Mouse (Mus musculus) hindbrain, embryonic 15.5 days (tissue): Measurements from ENCODE around the gene Cyp4f16. TPM values are rescaled to one million over a fixed set of nuclear protein-coding genes. Genes with fewer than 3 reads are reported as not detected.
"Not testable (repeated sequence)": the region's sequence is repeated elsewhere in the genome, so short reads cannot be mapped to it uniquely, and the experiment has no call there.

Experiments
- ATAC-seq: fragments of 200-750 bp; cut with Nextera tagmentation; 2 replicates; pipeline ENCODE4 v1.8.0; 2017; ENCODE audit warnings: low read depth, moderate number of reproducible peaks, moderate TSS enrichment; ENCODE audit not compliant: low FRiP score
- H3K27ac ChIP-seq: fragments of 300-500 bp; sonication (generic); replicated peaks from 2 replicates; pipeline ENCODE4 v1.5.1; 2015; ENCODE audit warnings: mild to moderate bottlenecking, inconsistent platforms
- H3K27me3 ChIP-seq: fragments of 300-500 bp; sonication (generic); 2 replicates; pipeline ENCODE4 v1.6.1; 2015; ENCODE audit warnings: control low read depth, inconsistent platforms
- H3K36me3 ChIP-seq: fragments of 300-500 bp; sonication (generic); 2 replicates; pipeline ENCODE4 v1.6.1; 2015; ENCODE audit warnings: control low read depth, inconsistent platforms
- H3K4me1 ChIP-seq: fragments of 300-500 bp; sonication (generic); replicated peaks from 2 replicates; pipeline ENCODE4 v1.6.1; 2015; ENCODE audit warnings: control low read depth, inconsistent platforms
- H3K4me2 ChIP-seq: fragments of 300-500 bp; sonication (generic); 2 replicates; pipeline ENCODE4 v1.6.1; 2015; ENCODE audit warnings: moderate library complexity, mild to moderate bottlenecking, inconsistent platforms
- H3K4me3 ChIP-seq: fragments of 300-500 bp; sonication (generic); 2 replicates; pipeline ENCODE4 v1.5.1; 2015; ENCODE audit warnings: mild to moderate bottlenecking, inconsistent platforms
- H3K9ac ChIP-seq: fragments of 300-500 bp; sonication (generic); 2 replicates; pipeline ENCODE4 v1.6.1; 2015; ENCODE audit warnings: inconsistent platforms
- H3K9me3 ChIP-seq: fragments of 300-500 bp; sonication (generic); 2 replicates; pipeline ENCODE4 v1.6.1; 2016; ENCODE audit warnings: control low read depth, inconsistent platforms
- WGBS: fragments of 180-500 bp; shearing (Covaris S2); methylation state at CpG from one replicate; pipeline ENCODE4 v1.1.7; 2015; 5-methylcytosine and 5-hydroxymethylcytosine counted together
- polyA plus RNA-seq: library from polyadenylated mRNA; unstranded; fragments of >200 nt; fragmentation: Nextera tagmentation; extraction: Ambion mirVana; gene quantifications from 2 replicates; pipeline ENCODE4 v1.2.1, GENCODE M21; 2015

Gene Cyp4f16
- 17.3 and 18.7 TPM in 2 replicates for polyA plus RNA-seq

- 9% methylated on average over 5 of the region's 5 CpGs for WGBS
- H3K4me2 ChIP-seq = peak within 1 kb of the TSS; percentile 60
- not testable (repeated sequence) for H3K27me3 ChIP-seq, H3K9me3 ChIP-seq, H3K27ac ChIP-seq, H3K36me3 ChIP-seq, H3K4me1 ChIP-seq
- peak within 1 kb of the TSS; percentile 42 for H3K4me3 ChIP-seq
- peak within 1 kb of the TSS; percentile 38; the same call in 1 of the 2 replicates for H3K9ac ChIP-seq
- ATAC-seq = peak; percentile 94
Observed at GRCm38 (mm10) chr17:32536051-32536866, at the start of gene Cyp4f16. Gene Cyp4f16 (plus strand): TSS chr17:32536558.

GRCm38 (mm10) chr17:32492349-32492980 lies 43.9 kb upstream of the Cyp4f16 start:
- H3K4me3 ChIP-seq = peak overlapping the region; percentile 28
- peaks cover 7% of the 10 kb centered on the region; the same call in 1 of the 2 replicates for H3K4me1 ChIP-seq
- no peaks in the 10 kb centered on the region for H3K36me3 ChIP-seq
- peak overlapping the region; percentile 52 for H3K4me2 ChIP-seq
- peaks cover 3% of the 10 kb centered on the region; the same call in 1 of the 2 replicates for H3K27me3 ChIP-seq
- 10% methylated on average over 30 of the region's 30 CpGs for WGBS
- no peak overlapping the region for H3K9ac ChIP-seq
- no peaks in the 10 kb centered on the region for H3K9me3 ChIP-seq
- ATAC-seq = peak; percentile 79
- H3K27ac ChIP-seq = no peak overlapping the region

- no peak overlapping the region for H3K4me3 ChIP-seq
- no peak overlapping the region for H3K4me2 ChIP-seq
- H3K9ac ChIP-seq = no peak overlapping the region
- peaks cover 3% of the 10 kb centered on the region; the same call in 1 of the 2 replicates for H3K27me3 ChIP-seq
- H3K36me3 ChIP-seq = no peaks in the 10 kb centered on the region
- ATAC-seq = peak; percentile 54; the same call in 1 of the 2 replicates
- no peak overlapping the region for H3K27ac ChIP-seq
- H3K4me1 ChIP-seq = peaks cover 7% of the 10 kb centered on the region; the same call in 1 of the 2 replicates
- H3K9me3 ChIP-seq = no peaks in the 10 kb centered on the region
- 80% methylated on average over 1 of the region's 1 CpGs for WGBS
Observed at GRCm38 (mm10) chr17:32494601-32495000, 41.8 kb upstream of the Cyp4f16 start.

DNA sequence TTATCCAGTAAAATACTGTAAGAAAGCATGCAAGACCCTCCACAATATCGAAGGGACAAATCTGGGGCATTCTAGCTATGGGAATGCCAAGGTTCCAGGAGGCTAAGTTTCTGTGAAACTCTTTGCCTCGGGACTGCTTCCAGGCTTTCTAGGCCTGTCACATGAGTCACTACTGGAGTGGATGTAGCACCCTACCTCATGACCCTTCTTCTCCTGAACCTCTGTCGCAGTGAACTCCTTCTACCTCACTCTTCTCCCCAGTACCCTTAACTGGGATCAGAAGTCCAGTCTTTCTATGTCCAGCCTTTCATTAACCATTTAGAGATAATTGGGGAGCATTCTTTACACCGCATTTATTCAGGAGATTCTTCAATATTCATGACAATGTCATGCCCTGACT lies 35.8 kb upstream of the Cyp4f16 start:
- H3K9ac ChIP-seq, H3K4me1 ChIP-seq, H3K9me3 ChIP-seq, H3K27me3 ChIP-seq, H3K27ac ChIP-seq, H3K4me2 ChIP-seq, H3K4me3 ChIP-seq, H3K36me3 ChIP-seq, ATAC-seq: not testable (repeated sequence)
- 85% methylated on average over 4 of the region's 4 CpGs for WGBS

- ATAC-seq = no peak
- no peak overlapping the region for H3K9ac ChIP-seq
- no peaks in the 10 kb centered on the region for H3K27me3 ChIP-seq
- H3K4me1 ChIP-seq = peaks cover 14% of the 10 kb centered on the region
- 80% methylated on average over 3 of the region's 3 CpGs for WGBS
- no peak overlapping the region for H3K4me3 ChIP-seq
- H3K36me3 ChIP-seq = no peaks in the 10 kb centered on the region
- no peaks in the 10 kb centered on the region for H3K9me3 ChIP-seq
- H3K27ac ChIP-seq = no peak overlapping the region
- H3K4me2 ChIP-seq = no peak overlapping the region
Observed at GRCm38 (mm10) chr17:32501051-32501450, 35.3 kb upstream of the Cyp4f16 start.

- peaks cover 26% of the 10 kb centered on the region for H3K4me1 ChIP-seq
- H3K36me3 ChIP-seq = no peaks in the 10 kb centered on the region
- H3K9ac ChIP-seq = no peak overlapping the region
- no peak overlapping the region for H3K27ac ChIP-seq
- no peak overlapping the region for H3K4me2 ChIP-seq
- no peaks in the 10 kb centered on the region for H3K27me3 ChIP-seq
- ATAC-seq = no peak
- 75% methylated on average over 2 of the region's 2 CpGs for WGBS
- H3K9me3 ChIP-seq = no peaks in the 10 kb centered on the region
- no peak overlapping the region for H3K4me3 ChIP-seq
Observed at GRCm38 (mm10) chr17:32503111-32503510, 33.2 kb upstream of the Cyp4f16 start.

GRCm38 (mm10) chr17:32505851-32506728 lies 30.3 kb upstream of the Cyp4f16 start, which contains the start of gene Cyp4f17:
Gene Cyp4f17 (plus strand): TSS chr17:32506050.
- Histone ChIP-seq H3K4me3 (peak within 1 kb of the TSS; percentile 53), H3K4me2 (peak within 1 kb of the TSS; percentile 91), H3K4me1 (peaks cover 26% of the 10 kb centered on the region), H3K9ac (peak within 1 kb of the TSS; percentile 60), H3K36me3 (0 out of 2 replicates have a peak, but pooled peaks cover 4% of the 10 kb centered on the region), H3K27me3 (no peaks in the 10 kb centered on the region), H3K27ac (peak within 1 kb of the TSS; percentile 83), H3K9me3 (no peaks in the 10 kb centered on the region)
- under 1% methylated on average over 30 of the region's 30 CpGs for WGBS
- ATAC-seq = peak; percentile 89

- H3K36me3 ChIP-seq = 0 out of 2 replicates have a peak, but pooled peaks cover 4% of the 10 kb centered on the region
- no peak; the same call in 1 of the 2 replicates for ATAC-seq
- no peaks in the 10 kb centered on the region for H3K9me3 ChIP-seq
- H3K9ac ChIP-seq = peak overlapping the region; percentile 60
- no peaks in the 10 kb centered on the region for H3K27me3 ChIP-seq
- WGBS = 36% methylated on average over 9 of the region's 9 CpGs
- peak overlapping the region; percentile 83 for H3K27ac ChIP-seq
- H3K4me3 ChIP-seq = peak overlapping the region; percentile 53
- H3K4me2 ChIP-seq = peak overlapping the region; percentile 91
- H3K4me1 ChIP-seq = peaks cover 26% of the 10 kb centered on the region
Observed at GRCm38 (mm10) chr17:32506729-32507245, 29.6 kb upstream of the Cyp4f16 start.

DNA sequence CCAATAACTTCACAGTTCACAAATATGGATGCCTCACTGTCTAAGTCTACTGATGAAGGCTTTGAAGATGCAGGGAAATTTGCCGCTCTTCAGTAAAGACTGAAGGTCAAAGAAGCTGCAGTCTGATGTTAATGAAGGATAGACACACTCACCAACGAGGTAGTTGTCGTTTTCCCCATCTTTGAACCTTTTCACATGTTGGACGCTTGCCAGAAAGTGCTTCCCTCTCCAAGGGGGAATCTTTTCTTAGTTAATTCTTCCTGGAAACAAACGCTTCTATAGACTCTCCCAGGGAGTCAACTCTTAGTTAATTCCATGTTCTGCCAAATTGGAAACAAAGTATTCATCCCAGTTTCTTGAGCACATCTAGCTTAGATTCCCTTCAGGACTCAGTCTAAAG lies 20.2 kb upstream of the Cyp4f16 start:
- H3K36me3 ChIP-seq = peaks cover 7% of the 10 kb centered on the region; the same call in 1 of the 2 replicates
- H3K4me3 ChIP-seq = no peak overlapping the region
- no peak overlapping the region for H3K9ac ChIP-seq
- H3K27ac ChIP-seq = no peak overlapping the region
- no peaks in the 10 kb centered on the region for H3K27me3 ChIP-seq
- WGBS = 70% methylated on average over 5 of the region's 5 CpGs
- H3K9me3 ChIP-seq = no peaks in the 10 kb centered on the region
- H3K4me2 ChIP-seq = no peak overlapping the region
- H3K4me1 ChIP-seq = no peaks in the 10 kb centered on the region
- no peak for ATAC-seq

GRCm38 (mm10) chr17:32521981-32522380 lies 14.4 kb upstream of the Cyp4f16 start:
- H3K4me3 ChIP-seq = no peak overlapping the region
- no peak for ATAC-seq
- H3K9ac ChIP-seq = no peak overlapping the region
- no peaks in the 10 kb centered on the region for H3K9me3 ChIP-seq
- H3K36me3 ChIP-seq = peaks cover 7% of the 10 kb centered on the region; the same call in 1 of the 2 replicates
- H3K27ac ChIP-seq = no peak overlapping the region
- no peaks in the 10 kb centered on the region for H3K4me1 ChIP-seq
- H3K4me2 ChIP-seq = no peak overlapping the region
- WGBS = 93% methylated on average over 5 of the region's 5 CpGs
- no peaks in the 10 kb centered on the region for H3K27me3 ChIP-seq

- Histone ChIP-seq H3K9me3 (no peaks in the 10 kb centered on the region), H3K27ac (no peak overlapping the region), H3K4me2 (no peak overlapping the region), H3K36me3 (peaks cover 7% of the 10 kb centered on the region; the same call in 1 of the 2 replicates), H3K4me3 (no peak overlapping the region), H3K27me3 (no peaks in the 10 kb centered on the region), H3K9ac (no peak overlapping the region), H3K4me1 (no peaks in the 10 kb centered on the region)
- no peak for ATAC-seq
- WGBS = 94% methylated on average over 4 of the region's 4 CpGs
Observed at GRCm38 (mm10) chr17:32522386-32522785, 14.0 kb upstream of the Cyp4f16 start.
